Mouse (Mus musculus): Measurements from ENCODE around the gene Etl4.

GRCm38 (mm10) chr2:20208683-20209194 is 299.2 kb downstream of the Etl4 start:
- TF ChIP-seq EP300 (IDR thresholded peaks at IDR 0.05; ENCODE audit: insufficient read depth, low read depth, low read length) (no peak), CTCF (IDR thresholded peaks at IDR 0.05; ENCODE audit: low read depth, low read length) (no peak)
